Mouse (Mus musculus) liver, adult 2 months (tissue): Measurements from ENCODE around the gene Ssu72.

Experiments
- CTCF ChIP-seq: fragments of 200-500 bp; IDR thresholded peaks from 2 replicates; pipeline ENCODE4 v1.5.1; 2011; ENCODE audit warnings: low read depth, low read length, control low read depth
- POLR2A ChIP-seq: fragments of 200-500 bp; IDR thresholded peaks from 2 replicates; pipeline ENCODE4 v1.6.1; 2011; ENCODE audit warnings: low read length, control low read depth; ENCODE audit not compliant: insufficient read depth; ENCODE audit errors: extremely low read depth

- TF ChIP-seq POLR2A (no peak), CTCF (no peak)
Measured at GRCm38 (mm10) chr4:155780895-155781294, 76.3 kb downstream of the Ssu72 start.
